Mouse (Mus musculus) layer of hippocampus, adult 11-12 months (tissue): ENCODE data around the gene Mrpl45.

Source experiments
- DNase-seq: peaks from one replicate; pipeline ENCODE4 v3.0.0; 2022; ENCODE audit warnings: low spot score

Mrpl45 gene

GRCm38 (mm10) chr11:97363644-97363995, 48.1 kb downstream of the Mrpl45 start:
- no peak for DNase-seq

- DNase-seq = no peak
Observed at GRCm38 (mm10) chr11:97365556-97365955, 50.0 kb downstream of the Mrpl45 start.

GRCm38 (mm10) chr11:97368501-97368900, 53.0 kb downstream of the Mrpl45 start:
- DNase-seq = no peak

- no peak for DNase-seq
Observed at GRCm38 (mm10) chr11:97370329-97371091, 55.0 kb downstream of the Mrpl45 start.

- DNase-seq = no peak
Observed at GRCm38 (mm10) chr11:97372159-97372864, 56.8 kb downstream of the Mrpl45 start.

- DNase-seq = no peak
Observed at GRCm38 (mm10) chr11:97373402-97373801, 57.9 kb downstream of the Mrpl45 start.
